Mouse (Mus musculus) erythroid progenitor cell, adult 5-6 weeks (primary cell): Measurements from ENCODE around the gene Cc2d1a. TPM values are rescaled to one million over a fixed set of nuclear protein-coding genes. Genes with fewer than 3 reads are reported as not detected.

Source experiments
- ATAC-seq: replicated peaks from 2 replicates; pipeline ENCODE4 v1.8.0; 2016; ENCODE audit warnings: moderate number of reproducible peaks, mild to moderate bottlenecking, moderate TSS enrichment, inconsistent platforms; ENCODE audit not compliant: poor library complexity, low FRiP score, severe bottlenecking
- total RNA-seq, 2 experiments: library from RNA; stranded (forward) in 1 of 2; stranded (reverse) in 1 of 2; fragments of 150-400 nt in 1 of 2; fragments of 186-747, 209-891 nt in 1 of 2; gene quantifications; 2 replicates each; pipeline versions ENCODE4 v1.2.3 to v1.2.4; 2015 to 2017; ENCODE audit warnings: low replicate concordance in 2 of 2

Gene Cc2d1a
- total RNA-seq (2015; ENCODE audit: low replicate concordance) (2.1 and 4.3 TPM in 2 replicates), total RNA-seq (2017; ENCODE audit: low replicate concordance) (1.3 and 17.9 TPM in 2 replicates)

- peak; percentile 95 for ATAC-seq
Measured at GRCm38 (mm10) chr8:84147769-84148530, at the start of gene Cc2d1a, which contains the start of gene 4930432K21Rik. Gene Cc2d1a (minus strand): TSS chr8:84147936. Gene 4930432K21Rik (plus strand): TSS chr8:84148025.

GRCm38 (mm10) chr8:84197141-84197921 lies 49.6 kb upstream of the Cc2d1a start:
- ATAC-seq: no peak

GRCm38 (mm10) chr8:84194224-84194743 lies 46.5 kb upstream of the Cc2d1a start:
- ATAC-seq: no peak

- no peak for ATAC-seq
Measured at GRCm38 (mm10) chr8:84193566-84193965, 45.8 kb upstream of the Cc2d1a start.

GRCm38 (mm10) chr8:84193161-84193560 lies 45.4 kb upstream of the Cc2d1a start:
- no peak for ATAC-seq

- ATAC-seq: peak; percentile 86
Measured at GRCm38 (mm10) chr8:84192555-84192954, 44.8 kb upstream of the Cc2d1a start.

- ATAC-seq: peak; percentile 93
Measured at GRCm38 (mm10) chr8:84192023-84192422, 44.3 kb upstream of the Cc2d1a start.

- no peak for ATAC-seq
Measured at GRCm38 (mm10) chr8:84190191-84190867, 42.6 kb upstream of the Cc2d1a start.

GRCm38 (mm10) chr8:84189603-84190002 lies 41.9 kb upstream of the Cc2d1a start:
- ATAC-seq: no peak

- ATAC-seq: no peak
Measured at GRCm38 (mm10) chr8:84188671-84189070, 40.9 kb upstream of the Cc2d1a start.

- ATAC-seq: peak; percentile 60
Measured at GRCm38 (mm10) chr8:84187065-84187755, 39.5 kb upstream of the Cc2d1a start.

GRCm38 (mm10) chr8:84186547-84186946 lies 38.8 kb upstream of the Cc2d1a start:
- peak; percentile 80 for ATAC-seq

GRCm38 (mm10) chr8:84185117-84185516 lies 37.4 kb upstream of the Cc2d1a start, which contains the start of gene Nanos3:
Gene Nanos3 (minus strand): TSS chr8:84185217.
- no peak for ATAC-seq

- no peak for ATAC-seq
Measured at GRCm38 (mm10) chr8:84184085-84185043, 36.6 kb upstream of the Cc2d1a start.

GRCm38 (mm10) chr8:84183261-84184084 lies 35.7 kb upstream of the Cc2d1a start:
- ATAC-seq: no peak

- ATAC-seq: no peak
Measured at GRCm38 (mm10) chr8:84182833-84183232, 35.1 kb upstream of the Cc2d1a start.

- ATAC-seq: 0 out of 2 replicates have a peak, but pooled peaks have one; percentile 40
Measured at GRCm38 (mm10) chr8:84180530-84181190, 32.9 kb upstream of the Cc2d1a start.
